Mouse (Mus musculus) kidney, postnatal 36 days (tissue): ENCODE measurements around the gene Fam192a.

Source experiments
- DNase-seq, 2 experiments: peaks; one replicate each; pipeline ENCODE4 v3.0.0; 2021 to 2022; ENCODE audit warnings: mixed read lengths in 2 of 2

Fam192a gene

DNA sequence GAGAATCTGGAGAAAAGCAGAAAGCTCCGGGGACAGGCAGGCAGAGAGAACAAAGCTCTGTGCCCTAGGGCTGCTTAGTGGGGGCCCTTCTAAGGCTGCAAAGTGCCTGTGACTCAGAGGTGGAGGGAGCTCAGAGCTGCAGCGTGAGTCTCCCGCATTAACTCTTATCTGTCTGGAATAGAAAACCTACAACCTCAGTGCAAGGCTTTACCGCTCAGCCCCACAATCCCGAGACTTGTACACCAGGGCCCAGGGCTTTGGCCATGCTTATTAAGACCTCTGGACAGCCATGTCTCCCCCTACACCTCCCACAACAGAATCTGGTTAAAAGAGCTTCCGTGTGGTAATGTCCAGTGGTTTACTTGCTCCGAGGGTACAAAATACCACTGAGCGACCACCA is 69.8 kb downstream of the Fam192a start:
- DNase-seq: no peak

DNA sequence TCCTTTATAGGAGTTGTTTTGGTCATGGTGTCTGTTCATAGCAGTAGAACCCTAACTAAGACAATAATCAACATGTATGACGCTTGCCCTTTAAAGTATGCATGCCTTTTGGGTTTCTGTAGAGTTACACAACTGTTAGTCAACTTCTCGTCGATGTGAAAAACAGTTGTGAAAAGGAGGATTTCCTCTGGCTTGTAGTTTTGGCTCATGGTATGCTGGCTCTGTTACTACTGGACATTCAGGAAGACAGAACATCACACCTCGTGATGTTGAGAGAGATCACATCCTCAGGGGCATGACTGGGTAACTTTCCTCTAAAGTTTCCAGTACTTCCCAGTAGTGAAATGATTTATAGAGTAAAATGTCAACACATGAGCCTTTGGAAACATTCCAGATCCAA is 71.2 kb downstream of the Fam192a start:
- DNase-seq: no peak

DNA sequence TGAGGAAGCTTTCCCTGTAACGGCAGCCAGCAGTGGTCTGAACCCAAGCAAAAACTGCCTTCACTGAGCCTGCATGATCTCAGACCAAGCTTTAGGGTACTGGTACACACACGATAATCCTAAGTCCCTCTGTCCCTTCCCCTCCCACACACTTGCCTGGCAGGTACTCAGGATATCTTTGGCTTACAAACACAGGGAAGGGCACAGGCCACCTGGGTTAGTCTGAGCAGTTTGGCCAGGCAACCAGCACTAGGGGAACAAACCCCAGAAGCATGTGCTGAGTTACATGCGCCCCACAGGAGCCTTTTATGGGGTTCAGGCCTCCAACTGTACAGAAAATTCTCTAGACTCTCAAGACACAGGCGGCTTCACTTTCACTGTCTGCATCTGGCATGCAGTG is 71.9 kb downstream of the Fam192a start:
- DNase-seq: no peak

DNA sequence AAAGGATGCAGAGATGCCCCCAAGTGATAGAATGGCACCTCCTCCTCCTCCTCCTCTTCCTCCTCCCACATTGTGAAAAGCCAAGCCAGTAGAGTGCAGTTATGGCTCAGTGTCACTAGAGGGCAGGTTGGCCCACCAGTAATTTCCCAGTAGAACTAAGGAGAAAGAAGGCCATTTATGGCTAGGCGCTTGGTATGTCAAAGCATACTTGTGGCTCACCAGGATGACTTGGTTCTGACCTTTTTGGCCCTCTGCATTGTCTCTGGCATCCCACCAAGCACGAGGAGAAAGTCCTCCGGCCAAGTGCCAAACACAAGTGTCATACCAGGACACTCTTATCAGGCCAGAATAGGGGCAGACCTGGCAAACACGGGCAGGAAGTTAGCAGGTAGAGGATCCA is 73.6 kb downstream of the Fam192a start:
- peak; percentile 64 to 72 for DNase-seq

DNA sequence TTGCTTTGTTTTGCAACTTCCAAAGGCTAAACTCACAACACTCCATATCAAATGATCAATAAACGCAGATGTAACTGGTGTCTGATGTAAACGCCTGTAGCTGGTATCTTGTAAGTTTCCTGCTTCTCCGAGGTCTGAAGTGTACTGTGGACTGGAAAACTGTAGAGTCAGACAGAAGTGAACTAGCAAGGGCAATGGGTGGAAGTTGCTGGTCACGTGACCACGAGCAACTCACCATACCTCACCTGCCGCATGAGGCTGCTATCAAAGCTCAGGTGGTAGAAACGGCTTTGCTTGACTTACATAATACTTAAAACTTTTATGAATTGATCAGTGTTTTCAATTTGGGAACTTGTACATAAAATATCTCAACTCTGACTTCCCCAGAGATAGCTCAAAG is 74.6 kb downstream of the Fam192a start:
- DNase-seq: no peak

DNA sequence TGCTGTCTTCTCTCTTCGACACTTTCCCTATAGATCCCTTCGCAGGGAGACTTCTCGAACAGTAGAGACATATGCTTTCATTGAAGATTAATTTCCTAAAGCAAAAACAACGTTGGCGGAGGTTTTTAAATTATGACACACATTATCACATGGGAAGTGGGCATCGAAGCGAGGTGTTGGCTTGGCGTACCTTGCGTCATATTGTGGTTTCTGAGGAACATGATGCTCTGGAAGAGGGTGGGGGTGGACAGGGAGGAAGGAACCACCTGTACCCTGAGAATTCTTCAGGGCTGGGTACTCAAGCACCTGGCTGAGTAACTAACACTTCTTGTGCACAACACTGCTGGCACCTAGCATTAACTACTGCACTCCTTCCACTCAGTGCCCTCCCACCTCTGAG is 77.2 kb downstream of the Fam192a start:
- DNase-seq: no peak
